Mouse (Mus musculus): ENCODE measurements around the gene Uqcrc2. TPM values are rescaled to one million over a fixed set of nuclear protein-coding genes. Genes with fewer than 3 reads are reported as not detected.

The Uqcrc2 gene
- polyA plus RNA-seq (2012; rRNA removed) = 51.4 and 59.9 TPM in 2 replicates

GRCm38 (mm10) chr7:120634711-120635361, at the start of gene Uqcrc2:
Gene Uqcrc2 (plus strand): TSS chr7:120635176.

GRCm38 (mm10) chr7:120670153-120670875, 35.3 kb downstream of the Uqcrc2 start, which contains the start of gene Pdzd9:
Gene Pdzd9 (minus strand): TSS chr7:120670343.

GRCm38 (mm10) chr7:120677001-120677643, 42.1 kb downstream of the Uqcrc2 start, which contains the start of gene Mosmo:
Gene Mosmo (plus strand): TSS chr7:120677618.

Other genes starting within 250 kb of the Uqcrc2 start
- not detected in 2 replicates for gene Abca16, start 225.5 kb upstream of the Uqcrc2 start, polyA plus RNA-seq (2012; rRNA removed)
- not detected in 2 replicates for gene Pdzd9, start 35.2 kb downstream of the Uqcrc2 start, polyA plus RNA-seq (2012; rRNA removed)
- 7.5 and 8.1 TPM in 2 replicates for gene Mosmo, start 42.4 kb downstream of the Uqcrc2 start, polyA plus RNA-seq (2012; rRNA removed)
- 0.08 and 0.10 TPM in 2 replicates for gene Vwa3a, start 104.1 kb downstream of the Uqcrc2 start, polyA plus RNA-seq (2012; rRNA removed)
- 0.08 TPM in 1 of 2 replicates, not detected in the other for gene Gm5737, start 177.2 kb downstream of the Uqcrc2 start, polyA plus RNA-seq (2012; rRNA removed)
- gene Eef2k, start 207.7 kb downstream of the Uqcrc2 start, polyA plus RNA-seq (2012; rRNA removed) = 36.6 and 38.0 TPM in 2 replicates

All from colon, adult 2 months (tissue).